Mouse (Mus musculus) inflammation-experienced regulatory T-cells, adult 6 months (primary cell): ENCODE results near the gene Vopp1. TPM values are rescaled to one million over a fixed set of nuclear protein-coding genes. Genes with fewer than 3 reads are reported as not detected.
"Not testable (repeated sequence)": the region's sequence is repeated elsewhere in the genome, so short reads cannot be mapped to it uniquely, and the experiment has no call there.

Experiments used
- ATAC-seq: one replicate; pipeline ENCODE4 v1.8.0; 2017
- polyA plus RNA-seq, 3 experiments: library from polyadenylated mRNA; unstranded; fragments of 100-300 nt; shearing (Covaris generic); gene quantifications; one replicate each; pipeline ENCODE4 v1.2.1; 2017

The Vopp1 gene
- polyA plus RNA-seq, result 10 to 100 TPM; 11.8 to 15.9 (median 13.7) TPM

DNA sequence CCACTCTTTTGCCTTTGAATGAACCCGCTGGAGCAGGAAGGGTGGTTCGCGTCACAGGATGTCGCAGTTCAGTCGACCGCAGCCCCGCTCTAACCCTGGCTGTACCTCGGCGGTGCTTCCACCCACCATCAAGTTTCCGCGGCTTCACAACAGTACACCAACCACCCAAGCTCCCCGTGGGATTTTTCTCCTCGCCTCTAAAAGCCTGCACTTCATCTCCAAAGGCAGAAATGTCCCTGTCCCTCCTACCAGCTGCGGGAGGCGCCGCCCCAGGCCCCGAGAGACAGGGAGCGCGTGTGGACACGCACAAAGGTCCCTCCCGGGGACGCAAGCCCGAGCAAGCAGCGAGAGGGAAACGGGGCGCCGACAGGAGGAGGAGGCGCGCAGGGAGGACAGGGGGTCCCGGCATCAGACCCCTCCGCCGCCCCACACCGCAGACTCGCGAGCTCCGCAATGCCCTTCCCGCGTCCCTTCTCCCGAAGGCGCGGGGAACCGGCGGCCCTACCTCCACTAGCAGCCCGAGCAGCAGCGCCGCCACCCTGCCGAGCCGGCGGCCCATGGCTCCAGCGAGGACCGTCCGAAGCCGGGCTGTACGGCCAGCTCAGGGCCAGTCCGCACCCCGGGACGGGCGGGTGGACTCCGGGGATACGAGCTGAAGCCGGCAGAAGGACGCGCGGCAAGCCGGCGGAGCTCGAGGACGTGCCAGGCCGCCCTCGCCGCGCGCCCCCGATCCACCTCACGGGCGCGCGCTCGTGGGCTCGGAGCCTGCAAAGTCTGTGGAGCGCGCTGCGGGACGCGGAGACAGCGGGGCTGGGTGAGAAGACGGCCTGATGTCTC is at the start of gene Vopp1:
Vopp1 (minus strand) TSS at position 738 of the 837 bp plus-strand sequence.
- peak; percentile 90 for ATAC-seq

GRCm38 (mm10) chr6:57859043-57860042 is 34.4 kb upstream of the Vopp1 start:
- peak; percentile 97 for ATAC-seq

DNA sequence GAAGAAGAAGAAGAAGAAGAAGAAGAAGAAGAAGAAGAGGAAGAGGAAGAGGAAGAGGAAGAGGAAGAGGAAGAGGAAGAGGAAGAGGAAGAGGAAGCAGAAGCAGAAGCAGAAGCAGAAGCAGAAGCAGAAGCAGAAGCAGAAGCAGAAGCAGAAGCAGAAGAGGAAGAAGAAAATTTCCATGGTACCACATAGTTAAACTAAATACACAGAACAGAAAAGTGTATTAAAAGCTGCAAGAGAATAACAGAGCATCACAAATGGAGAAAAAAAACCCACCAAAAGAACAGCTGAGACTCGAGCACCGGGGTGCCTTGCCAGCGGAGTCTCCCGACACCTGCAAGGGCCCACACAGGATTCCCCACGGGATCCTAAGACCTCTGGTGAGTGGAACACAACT is 26.2 kb upstream of the Vopp1 start:
- not testable (repeated sequence) for ATAC-seq

GRCm38 (mm10) chr6:57850286-57850685 is 25.3 kb upstream of the Vopp1 start, which contains the start of gene Vmn1r21:
TSS of gene Vmn1r21 (minus strand) at chr6:57850343.
- no peak for ATAC-seq

DNA sequence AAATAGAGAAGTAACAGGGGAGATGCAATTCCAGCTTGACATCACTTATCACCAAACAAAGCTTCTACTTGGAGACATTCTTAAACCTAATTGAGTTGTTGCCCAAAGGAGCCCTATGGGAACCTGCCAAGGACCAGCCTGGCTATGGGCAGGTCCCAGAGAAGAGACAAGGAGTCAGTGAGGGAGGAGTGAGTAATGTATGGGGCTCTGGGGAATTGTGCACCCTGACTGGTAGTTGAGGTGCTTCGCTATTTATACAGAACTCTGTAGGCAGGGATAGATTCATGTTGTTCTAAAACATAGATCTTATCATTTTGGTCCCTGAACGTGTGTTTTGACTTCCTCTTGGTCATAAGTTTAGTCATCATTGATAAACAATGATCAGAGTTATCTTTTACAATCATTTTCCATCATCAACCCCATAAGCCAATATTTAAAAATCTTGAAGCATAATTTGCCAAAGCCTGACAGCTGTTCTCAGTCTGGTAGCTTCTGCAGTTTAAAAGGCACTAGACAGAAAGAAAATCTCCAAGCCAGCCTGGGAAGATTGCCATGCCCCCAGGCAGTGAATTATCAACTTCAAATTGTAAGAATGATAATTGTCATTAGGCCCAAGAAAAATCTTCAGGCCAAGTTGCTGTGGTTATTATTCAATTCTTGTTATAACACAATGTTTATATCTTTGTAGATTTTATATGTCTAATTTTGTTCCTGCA is 14.9 kb upstream of the Vopp1 start:
- ATAC-seq, result no peak

GRCm38 (mm10) chr6:57825259-57825715 is 328 bp upstream of the Vopp1 start:
- no peak for ATAC-seq

DNA sequence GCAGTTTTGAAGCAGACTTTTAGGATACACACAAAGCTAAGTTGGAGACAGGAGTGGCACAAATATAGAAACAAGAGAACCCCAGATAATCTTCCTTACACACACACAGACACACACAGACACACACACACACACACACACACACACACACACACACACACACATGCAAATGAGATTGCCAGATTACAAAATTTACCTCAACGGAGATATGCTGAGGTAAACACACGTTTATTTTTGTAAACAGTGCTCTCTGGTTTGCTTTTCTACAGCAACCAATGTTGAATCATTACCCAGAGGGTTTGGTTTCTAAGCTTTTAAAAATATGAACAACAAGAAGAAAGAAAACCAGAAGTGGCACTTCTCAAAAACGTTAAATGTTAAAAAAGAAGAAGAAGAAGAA is 1.5 kb downstream of the Vopp1 start:
- ATAC-seq, result no peak

DNA sequence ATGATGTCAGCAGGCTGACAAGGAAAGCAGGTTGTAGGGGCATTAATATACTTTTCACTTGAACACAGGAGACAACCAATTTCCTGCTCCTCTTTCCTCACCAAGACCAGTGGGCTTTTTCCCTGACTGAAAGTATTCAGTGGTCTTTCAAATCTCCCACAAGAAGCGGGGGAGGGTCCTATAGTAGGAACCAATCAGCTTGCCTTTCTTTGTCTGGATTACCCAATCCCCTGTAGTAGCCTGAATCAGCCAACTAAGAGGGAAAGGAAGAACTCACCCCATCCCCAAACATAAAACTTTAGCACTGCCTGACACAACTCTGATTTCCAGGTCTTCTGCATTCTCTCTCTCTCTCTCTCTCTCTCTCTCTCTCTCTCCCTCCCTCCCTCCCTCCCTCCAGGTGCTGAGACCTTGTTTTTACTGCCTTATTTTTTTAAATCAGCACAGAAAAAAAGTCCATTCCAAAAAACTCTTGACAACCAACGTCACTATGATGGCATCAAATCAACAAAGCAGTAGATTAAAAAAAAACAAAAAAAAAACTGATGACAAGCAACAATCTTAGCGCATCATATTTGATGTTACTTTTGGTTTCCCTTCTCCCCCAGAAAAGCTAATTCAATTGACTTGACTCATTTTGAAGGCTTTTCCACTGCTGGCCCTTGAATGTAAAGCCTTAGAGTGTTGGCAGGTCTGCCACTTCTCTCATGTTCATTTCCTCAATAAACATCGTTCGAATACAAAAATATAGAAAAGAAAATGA is 2.1 kb downstream of the Vopp1 start:
- peak; percentile 58 for ATAC-seq

DNA sequence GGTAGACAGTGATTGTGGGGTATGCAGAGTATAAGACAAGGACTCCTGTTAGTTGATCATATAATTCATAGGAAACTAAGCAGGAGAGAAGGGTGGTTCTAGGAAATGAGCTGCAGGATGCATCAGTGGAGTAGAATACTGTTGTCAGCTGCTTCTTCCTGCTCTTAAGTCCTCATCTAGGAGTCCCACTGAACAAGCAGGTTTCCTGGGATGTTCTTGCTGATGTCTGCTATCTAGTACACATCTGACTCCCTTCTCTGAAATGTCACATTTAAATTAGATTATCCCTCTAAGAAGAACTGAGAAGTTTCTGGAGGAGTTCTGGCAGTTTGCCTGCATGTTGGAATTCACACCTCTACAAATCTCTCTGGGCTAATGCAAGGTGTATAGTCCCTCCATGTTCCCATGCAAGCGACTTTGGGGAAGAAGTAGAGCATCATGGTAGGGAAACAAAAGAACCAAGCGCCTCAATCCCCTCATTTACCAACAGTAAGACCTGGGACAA is 10.5 kb downstream of the Vopp1 start:
- ATAC-seq, result no peak

GRCm38 (mm10) chr6:57811748-57812730 is 12.9 kb downstream of the Vopp1 start:
- ATAC-seq, result no peak

- no peak for ATAC-seq
These were observed 19.5 kb downstream of the Vopp1 start for GRCm38 (mm10) chr6:57805218-57806069.

GRCm38 (mm10) chr6:57803130-57803529 is 21.8 kb downstream of the Vopp1 start:
- no peak for ATAC-seq

DNA sequence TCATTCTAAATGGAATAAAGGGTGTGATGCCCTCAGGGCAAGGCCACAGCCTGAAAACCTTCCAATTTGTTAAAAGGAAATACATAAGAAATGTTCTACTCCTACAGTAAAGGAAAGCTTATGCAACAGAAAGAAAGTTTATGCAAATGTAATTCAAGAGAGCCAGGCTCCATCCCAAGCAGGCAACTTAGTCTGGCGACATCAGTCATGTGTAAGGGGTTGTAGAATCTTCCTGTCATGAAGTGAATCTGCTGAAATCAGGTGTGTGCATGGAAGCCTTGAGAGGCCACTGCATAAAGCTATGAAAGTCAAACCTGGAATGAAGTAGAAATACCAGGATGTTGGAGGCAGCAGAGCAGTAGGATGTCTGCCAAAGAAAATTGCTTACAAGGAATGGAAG is 26.0 kb downstream of the Vopp1 start:
- no peak for ATAC-seq

DNA sequence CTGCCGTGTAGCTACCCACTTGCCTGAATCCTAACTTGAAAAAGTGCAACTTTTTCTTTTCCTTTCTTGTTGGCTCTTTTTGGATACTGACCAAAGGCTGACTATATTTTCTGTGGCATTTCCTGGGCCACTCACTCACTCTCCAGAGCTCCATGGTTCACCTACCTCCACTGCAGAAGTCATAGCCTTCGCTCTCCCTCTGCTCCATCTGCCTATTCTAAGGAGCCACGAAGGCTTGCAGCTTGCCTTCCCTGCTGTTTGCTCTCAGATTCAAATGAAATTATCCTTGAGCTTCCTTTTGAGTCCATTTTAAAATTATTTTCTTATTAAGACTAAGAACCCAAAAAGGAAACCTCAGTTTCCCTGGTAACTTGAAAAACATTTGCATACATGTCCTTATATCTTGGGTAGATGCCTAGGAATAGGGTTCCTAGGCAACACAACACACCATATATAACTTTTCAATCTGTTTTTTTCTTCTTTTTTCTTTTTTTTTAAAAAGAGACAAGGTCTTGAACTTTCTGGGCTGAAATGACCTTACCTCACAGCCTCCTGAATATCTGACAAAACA is 28.0 kb downstream of the Vopp1 start:
- no peak for ATAC-seq

GRCm38 (mm10) chr6:57795835-57796234 is 29.1 kb downstream of the Vopp1 start:
- no peak for ATAC-seq

GRCm38 (mm10) chr6:57792821-57793220 is 32.1 kb downstream of the Vopp1 start:
- not testable (repeated sequence) for ATAC-seq

DNA sequence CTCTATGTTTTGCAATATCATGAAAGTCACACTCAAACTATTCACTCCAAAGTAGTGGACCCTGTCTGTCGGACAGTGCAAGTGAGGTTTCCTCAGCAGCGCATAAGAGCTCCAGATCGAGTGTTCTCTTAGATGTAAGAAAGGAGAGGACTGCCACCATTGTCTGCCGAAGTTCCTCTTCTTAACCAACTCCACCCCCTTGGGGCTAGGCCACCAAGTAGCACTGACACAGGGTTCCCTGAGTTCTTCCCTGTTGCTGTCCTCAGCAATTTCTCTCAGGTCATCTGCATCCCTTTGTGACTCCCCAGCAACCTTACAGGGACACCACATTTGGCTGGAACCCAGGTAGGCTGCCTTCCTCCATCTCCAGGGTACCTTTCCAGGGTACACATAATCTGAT is 34.4 kb downstream of the Vopp1 start:
- no peak for ATAC-seq

DNA sequence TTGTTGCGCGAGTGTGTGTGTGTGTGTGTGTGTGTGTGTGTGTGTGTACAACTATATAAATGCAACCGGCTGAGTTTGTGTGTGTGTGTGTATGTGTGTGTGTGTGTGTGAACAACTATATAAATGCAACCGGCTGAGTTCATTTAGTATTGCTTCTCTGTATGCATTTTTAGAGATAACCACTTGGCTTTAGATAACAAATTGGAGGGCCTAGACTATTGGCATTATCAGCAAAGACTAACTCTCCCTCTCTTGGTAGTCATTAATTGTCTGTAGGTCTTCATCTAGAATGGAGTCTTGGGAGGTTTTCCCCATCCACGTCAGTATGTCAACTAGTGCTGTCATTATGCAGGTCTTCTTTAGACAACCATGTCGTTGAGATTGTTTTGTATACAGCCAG is 37.6 kb downstream of the Vopp1 start:
- no peak for ATAC-seq

DNA sequence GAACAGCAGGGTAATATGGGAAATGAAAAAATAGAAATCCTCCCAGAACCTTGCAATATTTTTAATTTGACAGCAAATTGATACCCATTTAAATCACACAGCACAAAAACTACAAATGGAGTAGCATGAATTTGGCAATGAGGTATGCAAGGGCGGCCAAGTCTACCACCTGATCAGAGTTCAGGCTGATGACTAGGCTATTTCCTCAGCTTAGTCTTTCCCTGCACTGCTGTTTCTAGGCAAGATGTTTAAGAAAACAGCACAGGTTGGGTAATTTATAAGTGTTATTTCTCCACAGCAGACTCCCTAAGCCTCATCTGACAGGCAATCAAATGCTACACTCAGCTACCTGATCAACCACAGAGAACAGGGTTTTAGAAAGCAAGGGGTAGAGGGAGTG is 40.7 kb downstream of the Vopp1 start:
- no peak for ATAC-seq
